10 mouse cellular contexts compared by ENCODE assay signal in genomic region chr3:56955098-56955798, GRCm38 (mm10).
DNase-seq lines count a peak whose midpoint lies in the region; ATAC-seq lines count a peak whose summit lies in the region.
"Had no signal": no experiment of that assay in that cellular context is flagged by ENCODE, and none has a peak within 500 bp of the region (broad histone marks: within the 10 kb centered on the region; RNA-seq: fewer than 3 reads in every experiment).

No protein-coding gene starts in this region.

- H3K36me3 ChIP-seq in limb, embryonic 11.5 days (ENCODE audit: control insufficient read depth, insufficient read depth, low read length) = no peaks in the 10 kb centered on the region
- no peaks in the 10 kb centered on the region for H3K36me3 ChIP-seq in limb, embryonic 10.5 days
- H3K36me3 ChIP-seq in hindbrain, embryonic 16.5 days (ENCODE audit: control insufficient read depth, insufficient read depth, low read length) = no peaks in the 10 kb centered on the region
- no peaks in the 10 kb centered on the region for H3K36me3 ChIP-seq in limb, embryonic 12.5 days
- H3K36me3 ChIP-seq: heart, embryonic 13.5 days had no signal

- H3K27ac ChIP-seq in limb, embryonic 11.5 days (replicated peaks; ENCODE audit: low read depth, low read length) = no peak overlapping the region
- H3K27ac ChIP-seq in limb, embryonic 10.5 days = no peak overlapping the region
- peak overlapping the region; percentile 57 for H3K27ac ChIP-seq in hindbrain, embryonic 16.5 days (ENCODE audit: low read depth, low read length)
- H3K27ac ChIP-seq in limb, embryonic 12.5 days = no peak overlapping the region
- H3K27ac ChIP-seq: heart, embryonic 13.5 days had no signal

- H3K4me2 ChIP-seq in limb, embryonic 11.5 days (ENCODE audit: low read depth, severe bottlenecking) = no peak overlapping the region
- no peak overlapping the region for H3K4me2 ChIP-seq in hindbrain, embryonic 16.5 days (ENCODE audit: low read length)
- H3K4me2 ChIP-seq in limb, embryonic 12.5 days = no peak overlapping the region
- H3K4me2 ChIP-seq: heart, embryonic 13.5 days; lung, embryonic 14.5 days had no signal

- H3K27me3 ChIP-seq in limb, embryonic 11.5 days (ENCODE audit: control insufficient read depth, insufficient read depth, low read length) = no peaks in the 10 kb centered on the region
- H3K27me3 ChIP-seq in limb, embryonic 10.5 days (ENCODE audit: low read depth, poor library complexity, severe bottlenecking) = no peaks in the 10 kb centered on the region
- H3K27me3 ChIP-seq in hindbrain, embryonic 16.5 days (replicated peaks; ENCODE audit: control insufficient read depth, insufficient read depth, low read length) = no peaks in the 10 kb centered on the region
- no peaks in the 10 kb centered on the region for H3K27me3 ChIP-seq in limb, embryonic 12.5 days
- H3K27me3 ChIP-seq: heart, embryonic 13.5 days had no signal

- 61% methylated on average over 7 of the region's 7 CpGs for WGBS in limb, embryonic 11.5 days
- WGBS in limb, embryonic 10.5 days = 77% methylated on average over 7 of the region's 7 CpGs
- 21% methylated on average over 7 of the region's 7 CpGs for WGBS in hindbrain, embryonic 16.5 days
- 54% methylated on average over 7 of the region's 7 CpGs for WGBS in limb, embryonic 12.5 days

- H3K9ac ChIP-seq in limb, embryonic 11.5 days (ENCODE audit: low read length) = no peak overlapping the region
- H3K9ac ChIP-seq in hindbrain, embryonic 16.5 days (ENCODE audit: low read depth, low read length) = peak overlapping the region; percentile 25; the same call in 1 of the 2 replicates
- H3K9ac ChIP-seq in limb, embryonic 12.5 days (replicated peaks) = no peak overlapping the region
- H3K9ac ChIP-seq: heart, embryonic 13.5 days; lung, embryonic 14.5 days had no signal

- no peak for DNase-seq in limb, embryonic 11.5 days (ENCODE audit: low spot score)
- DNase-seq in limb, embryonic 10.5 days (ENCODE audit: low spot score) = no peak
- DNase-seq in ovary, postnatal 36 days (ENCODE audit: low spot score) = no peak
- DNase-seq in right cerebral cortex, postnatal 4 days = no peak
- DNase-seq in frontal cortex, adult 2 months (ENCODE audit: extremely low spot score in 1 of 2, low spot score in 1 of 2) = no peak
- DNase-seq in adrenal gland, postnatal 25 days = no peak
- DNase-seq: lung, embryonic 14.5 days had no signal

- peak; percentile 67; the same call in 1 of the 2 replicates for ATAC-seq in limb, embryonic 11.5 days (ENCODE audit: insufficient number of reproducible peaks, low FRiP score, low TSS enrichment, low read depth)
- ATAC-seq in hindbrain, embryonic 16.5 days = peak; percentile 84
- ATAC-seq in limb, embryonic 12.5 days (ENCODE audit: insufficient number of reproducible peaks, insufficient read depth, low FRiP score, low TSS enrichment, low read depth) = peak; percentile 85; the same call in 1 of the 2 replicates

- H3K4me3 ChIP-seq in limb, embryonic 11.5 days (ENCODE audit: low read depth, low read length) = no peak overlapping the region
- H3K4me3 ChIP-seq in limb, embryonic 10.5 days = no peak overlapping the region
- H3K4me3 ChIP-seq in hindbrain, embryonic 16.5 days (ENCODE audit: low read length) = no peak overlapping the region
- H3K4me3 ChIP-seq in limb, embryonic 12.5 days (replicated peaks) = no peak overlapping the region
- H3K4me3 ChIP-seq: heart, embryonic 13.5 days had no signal

- H3K4me1 ChIP-seq in limb, embryonic 11.5 days (ENCODE audit: control insufficient read depth, insufficient read depth, low read length) = no peaks in the 10 kb centered on the region
- no peaks in the 10 kb centered on the region for H3K4me1 ChIP-seq in limb, embryonic 10.5 days
- peaks cover 5% of the 10 kb centered on the region; the same call in 1 of the 2 replicates for H3K4me1 ChIP-seq in hindbrain, embryonic 16.5 days (ENCODE audit: control insufficient read depth, insufficient read depth, low read depth, low read length)
- H3K4me1 ChIP-seq in limb, embryonic 12.5 days (replicated peaks) = no peaks in the 10 kb centered on the region
- H3K4me1 ChIP-seq: heart, embryonic 13.5 days had no signal

- no peaks in the 10 kb centered on the region for H3K9me3 ChIP-seq in limb, embryonic 11.5 days (ENCODE audit: control insufficient read depth, low read length)
- no peaks in the 10 kb centered on the region for H3K9me3 ChIP-seq in limb, embryonic 10.5 days (replicated peaks)
- no peaks in the 10 kb centered on the region for H3K9me3 ChIP-seq in hindbrain, embryonic 16.5 days (ENCODE audit: control insufficient read depth, low read length)
- no peaks in the 10 kb centered on the region for H3K9me3 ChIP-seq in limb, embryonic 12.5 days
- H3K9me3 ChIP-seq: heart, embryonic 13.5 days had no signal
